Mouse (Mus musculus) thymus, adult 2 months (tissue): ENCODE measurements around the gene Igsf11.

Experiments
- CTCF ChIP-seq: fragments of 200-500 bp; IDR thresholded peaks from 2 replicates; pipeline ENCODE4 v1.5.1; 2012; ENCODE audit warnings: mild to moderate bottlenecking, control low read depth, low read length, moderate library complexity, borderline replicate concordance; ENCODE audit not compliant: control insufficient read depth, poor library complexity, insufficient read depth; ENCODE audit errors: extremely low read depth
- POLR2A ChIP-seq: fragments of 200-500 bp; IDR thresholded peaks from 2 replicates; pipeline ENCODE4 v1.6.1; 2012; ENCODE audit warnings: mild to moderate bottlenecking, low read length, control low read depth, moderate library complexity; ENCODE audit not compliant: control insufficient read depth, poor library complexity, insufficient read depth; ENCODE audit errors: extremely low read depth

DNA sequence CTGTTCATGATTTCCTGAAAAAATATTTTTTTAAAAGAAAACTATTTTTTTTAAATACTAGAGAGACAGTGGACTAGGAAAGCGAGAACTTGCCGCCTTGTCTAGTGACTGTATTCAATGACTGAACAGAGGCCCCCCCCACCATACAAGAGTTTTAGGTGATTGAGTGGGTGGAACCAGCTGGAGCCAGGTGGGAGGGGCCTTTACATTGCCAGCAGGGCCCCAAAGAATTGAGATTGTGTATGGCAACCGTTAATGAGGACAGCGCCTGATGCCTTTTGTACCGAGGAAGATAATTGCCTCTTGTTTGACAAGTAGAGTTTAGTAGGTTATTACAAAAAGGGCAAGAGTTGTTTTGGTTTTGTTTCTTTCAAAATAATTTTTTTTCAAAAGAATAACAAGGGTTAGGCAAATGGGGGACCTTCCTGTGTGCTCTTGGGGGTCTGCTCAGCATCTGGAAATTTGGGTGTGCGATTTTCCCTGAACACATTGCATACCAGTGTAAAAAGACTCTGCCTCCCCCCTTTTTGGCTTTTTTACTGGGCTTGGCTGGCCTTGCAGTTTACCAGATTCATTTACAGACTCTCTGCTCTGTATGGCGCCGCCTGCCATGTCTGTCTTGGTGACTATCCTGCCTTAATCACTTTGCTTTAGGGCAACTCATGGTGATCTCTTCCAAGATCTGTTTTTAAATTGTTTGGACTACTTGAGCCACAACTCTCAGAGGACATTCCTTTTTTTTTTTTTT, 133.7 kb downstream of the Igsf11 start:
- no peak for TF ChIP-seq POLR2A
- TF ChIP-seq CTCF = no peak
